8 mouse cellular contexts compared by ENCODE assay signal in genomic region chr7:99249582-99249911, GRCm38 (mm10). TPM values are rescaled to one million over a fixed set of nuclear protein-coding genes. Genes with fewer than 3 reads are reported as not detected.
A peak's percentile ranks its signal among the peaks of the same experiment; 100 is the strongest.
DNase-seq lines count a peak whose midpoint lies in the region; ATAC-seq and TF ChIP-seq lines count a peak whose summit lies in the region.

No protein-coding gene starts in this region.

- intact Hi-C loops in gastrocnemius, adult 2 months (cut with DNase I) = loop anchor here (2.0 kb wide), 1 partner anchor 141 kb away; no protein-coding TSS in a partner anchor
- intact Hi-C loops in gastrocnemius, postnatal 36 days (cut with DNase I) = loop anchor here (2.0 kb wide), 1 partner anchor 141 kb away; no protein-coding TSS in a partner anchor
- intact Hi-C loops in heart, postnatal 10 days (cut with DNase I) = loop anchor here (5.0 kb wide), 1 partner anchor 142 kb away; no protein-coding TSS in a partner anchor

- H3K27ac ChIP-seq in gastrocnemius, adult 2 months = no peak overlapping the region

- TF ChIP-seq CTCF in gastrocnemius, adult 2 months (IDR thresholded peaks at IDR 0.05) = peak; percentile 93

- peak overlapping the region; percentile 67 for H3K4me3 ChIP-seq in gastrocnemius, adult 2 months

- DNase-seq in gastrocnemius, adult 2 months = peak; percentile 36
- DNase-seq in gastrocnemius, postnatal 36 days = no peak
- DNase-seq in R1 (ENCODE audit: low read depth, low spot score) = peak; percentile 85
- DNase-seq in embryo, embryonic 9.5 days (ENCODE audit: extremely low spot score) = peak; percentile 77
- DNase-seq in heart, postnatal 10 days = peak; percentile 65 to 69
- DNase-seq in kidney, postnatal 36 days = peak; percentile 52 to 57
- DNase-seq in skeletal muscle tissue, adult 2 months (ENCODE audit: low read depth, low spot score) = peak; percentile 46

- peak; percentile 64 for ATAC-seq in megakaryocyte progenitor cell, adult 5-6 weeks (replicated peaks; ENCODE audit: poor library complexity)

RNA-seq across cellular contexts. Expression of gene Mogat2, which starts 11.1 kb away (rescaled TPM):
- total RNA-seq in gastrocnemius, adult 2 months (2021) = not detected
- total RNA-seq in gastrocnemius, postnatal 36 days (2021) = not detected
- not detected for total RNA-seq in heart, postnatal 10 days (2021)
- 7.4 and 8.2 TPM in 2 replicates for total RNA-seq in megakaryocyte progenitor cell, adult 5-6 weeks (2015)
- 8.2 and 9.8 TPM in 2 replicates for total RNA-seq in megakaryocyte progenitor cell, adult 5-6 weeks (2017)

RNA-seq across cellular contexts. Expression of gene Map6, which starts 17.7 kb away (rescaled TPM):
- 1 to 10 TPM; 2.6 to 5.2 TPM for total RNA-seq in gastrocnemius, adult 2 months (2021)
- total RNA-seq in gastrocnemius, postnatal 36 days (2021) = 1 to 10 TPM; 3.1 to 3.4 TPM
- 1 to 10 TPM; 5.1 to 6.0 TPM for total RNA-seq in heart, postnatal 10 days (2021)
- 0.56 TPM in 1 of 2 replicates, not detected in the other for total RNA-seq in megakaryocyte progenitor cell, adult 5-6 weeks (2015)
- total RNA-seq in megakaryocyte progenitor cell, adult 5-6 weeks (2017) = not detected in 2 replicates

Comparison
In these comparisons a context has a peak if more than half of its experiments do, and no peak if none do; other contexts are left out.
1. DNase-seq: peak in gastrocnemius, adult 2 months (single experiment), R1 (single experiment), embryo, embryonic 9.5 days (single experiment), heart, postnatal 10 days (2 of 2), kidney, postnatal 36 days (2 of 2) and skeletal muscle tissue, adult 2 months (single experiment); none in gastrocnemius, postnatal 36 days (0 of 2).
2. RNA of gene Mogat2, which starts 11.1 kb away (total RNA-seq): 7.4 to 9.8 TPM in megakaryocyte progenitor cell, adult 5-6 weeks; not detected in gastrocnemius, adult 2 months, not detected in gastrocnemius, postnatal 36 days and not detected in heart, postnatal 10 days; every median in the first group is over 4 times any median in the second.